Mouse (Mus musculus) CH12.LX (cell line): Measurements from ENCODE around the gene Ergic1. TPM values are rescaled to one million over a fixed set of nuclear protein-coding genes. Genes with fewer than 3 reads are reported as not detected.

Experiments
- DNase-seq: peaks from one replicate; pipeline ENCODE4 v3.0.0-alpha.2; 2013; ENCODE audit errors: extremely low read depth
- H3K27ac ChIP-seq: 2 replicates; pipeline ENCODE4 v1.5.1; 2012; ENCODE audit warnings: low read depth, mild to moderate bottlenecking, control low read depth, moderate library complexity; ENCODE audit not compliant: insufficient read depth
- H3K27me3 ChIP-seq: replicated peaks from 2 replicates; pipeline ENCODE3; 2012; ENCODE audit warnings: inconsistent platforms
- H3K36me3 ChIP-seq, 2 experiments: replicated peaks in 1 of 2; 2 replicates each; pipeline versions ENCODE3 to v1.6.1; 2012; ENCODE audit warnings: inconsistent platforms in 1 of 2, low read length in 1 of 2, mild to moderate bottlenecking in 1 of 2, mixed read lengths in 1 of 2, moderate library complexity in 1 of 2; ENCODE audit not compliant: control insufficient read depth in 1 of 2, insufficient read depth in 1 of 2
- H3K4me1 ChIP-seq, 2 experiments: 2 replicates each; pipeline ENCODE4 v1.6.1; 2012; ENCODE audit warnings: inconsistent platforms in 1 of 2, moderate library complexity in 1 of 2; ENCODE audit not compliant: insufficient read depth in 2 of 2, control insufficient read depth in 1 of 2
- H3K4me2 ChIP-seq: 2 replicates; pipeline ENCODE4 v1.6.1; 2012; ENCODE audit warnings: low read depth, mild to moderate bottlenecking, control low read depth; ENCODE audit not compliant: poor library complexity, insufficient read depth, severe bottlenecking
- H3K4me3 ChIP-seq, 3 experiments: fragments of 150-350 bp in 1 of 3; sonication (generic) in 1 of 3; replicated peaks in 1 of 3; 2 replicates each; pipeline versions ENCODE3 to v1.5.1; 2011 to 2012; ENCODE audit warnings: low read depth in 2 of 3, low read length in 2 of 3, mild to moderate bottlenecking in 2 of 3, moderate library complexity in 2 of 3, control low read depth in 1 of 3, improper control_type of control experiment in 1 of 3, inconsistent platforms in 1 of 3, mixed read lengths in 1 of 3; ENCODE audit not compliant: poor library complexity in 1 of 3
- H3K79me2 ChIP-seq: replicated peaks from 2 replicates; pipeline ENCODE4 v1.6.1; 2012; ENCODE audit warnings: mild to moderate bottlenecking, moderate library complexity; ENCODE audit not compliant: control insufficient read depth, poor library complexity, insufficient read depth, severe bottlenecking; ENCODE audit errors: extremely low read depth
- H3K9ac ChIP-seq: 2 replicates; pipeline ENCODE4 v1.6.1; 2012; ENCODE audit warnings: low read depth, mild to moderate bottlenecking, control low read depth, moderate library complexity; ENCODE audit not compliant: insufficient read depth
- H3K9me3 ChIP-seq: replicated peaks from 2 replicates; pipeline ENCODE3; 2012; ENCODE audit warnings: low read length, inconsistent platforms, mixed read lengths
- CHD1 ChIP-seq: IDR thresholded peaks from 2 replicates; pipeline ENCODE4 v1.6.1; 2012; ENCODE audit warnings: low read depth, low read length, improper control_type of control experiment, inconsistent platforms
- CTCF ChIP-seq, 2 experiments: IDR thresholded peaks in 1 of 2; conservative IDR thresholded peaks in 1 of 2; 2 replicates each; pipeline ENCODE4 v1.5.1; 2011 to 2012; ENCODE audit warnings: low read depth in 2 of 2, low read length in 2 of 2, improper control_type of control experiment in 1 of 2, inconsistent platforms in 1 of 2, mild to moderate bottlenecking in 1 of 2, moderate library complexity in 1 of 2
- E2F4 ChIP-seq: IDR thresholded peaks from 2 replicates; pipeline ENCODE4 v1.6.1; 2011; ENCODE audit warnings: low read depth, low read length, improper control_type of control experiment; ENCODE audit not compliant: insufficient replicate concordance
- ELF1 ChIP-seq: IDR thresholded peaks from 2 replicates; pipeline ENCODE4 v1.6.1; 2014; ENCODE audit warnings: low read depth, mild to moderate bottlenecking, inconsistent platforms, low read length, improper control_type of control experiment
- EP300 ChIP-seq: IDR thresholded peaks from 2 replicates; pipeline ENCODE4 v1.6.1; 2011; ENCODE audit warnings: low read length, improper control_type of control experiment
- ETS1 ChIP-seq: conservative IDR thresholded peaks from 2 replicates; pipeline ENCODE4 v1.6.1; 2012; ENCODE audit warnings: low read depth, mild to moderate bottlenecking, inconsistent platforms, low read length, improper control_type of control experiment, moderate library complexity
- HCFC1 ChIP-seq: IDR thresholded peaks from 2 replicates; pipeline ENCODE4 v1.6.1; 2012; ENCODE audit warnings: low read depth, mild to moderate bottlenecking, inconsistent platforms, low read length, improper control_type of control experiment
- IRF4 ChIP-seq: IDR thresholded peaks from 2 replicates; pipeline ENCODE4 v1.6.1; 2014; ENCODE audit warnings: low read depth, mild to moderate bottlenecking, inconsistent platforms, low read length, improper control_type of control experiment
- JUND ChIP-seq: conservative IDR thresholded peaks from 2 replicates; pipeline ENCODE4 v1.6.1; 2011; ENCODE audit warnings: low read depth, low read length, improper control_type of control experiment
- KAT2A ChIP-seq: IDR thresholded peaks from 2 replicates; pipeline ENCODE4 v1.6.1; 2012; ENCODE audit warnings: low read length, improper control_type of control experiment, inconsistent platforms; ENCODE audit not compliant: insufficient replicate concordance
- MAX ChIP-seq: IDR thresholded peaks from 2 replicates; pipeline ENCODE4 v1.6.1; 2011; ENCODE audit warnings: low read length, improper control_type of control experiment
- MAZ ChIP-seq: IDR thresholded peaks from 2 replicates; pipeline ENCODE4 v1.6.1; 2012; ENCODE audit warnings: low read depth, mild to moderate bottlenecking, inconsistent platforms, low read length, improper control_type of control experiment, moderate library complexity
- NRF1 ChIP-seq: IDR thresholded peaks from 2 replicates; pipeline ENCODE4 v1.6.1; 2014; ENCODE audit warnings: low read depth, mild to moderate bottlenecking, inconsistent platforms, low read length, improper control_type of control experiment, moderate library complexity
- PAX5 ChIP-seq: IDR thresholded peaks from 2 replicates; pipeline ENCODE4 v1.6.1; 2012; ENCODE audit warnings: low read length, inconsistent platforms, mixed read lengths
- POLR2A ChIP-seq: IDR thresholded peaks from 2 replicates; pipeline ENCODE4 v1.6.1; 2011; ENCODE audit warnings: low read depth, mild to moderate bottlenecking, improper control_type of control experiment, low read length
- POLR2AphosphoS2 ChIP-seq: IDR thresholded peaks from 2 replicates; pipeline ENCODE4 v1.6.1; 2011; ENCODE audit warnings: low read depth, low read length, improper control_type of control experiment
- RCOR1 ChIP-seq: conservative IDR thresholded peaks from 2 replicates; pipeline ENCODE4 v1.6.1; 2012; ENCODE audit warnings: low read depth, mild to moderate bottlenecking, inconsistent platforms, low read length, improper control_type of control experiment
- SIN3A ChIP-seq: IDR thresholded peaks from 2 replicates; pipeline ENCODE4 v1.6.1; 2012; ENCODE audit warnings: low read length, improper control_type of control experiment, inconsistent platforms
- SMC3 ChIP-seq: IDR thresholded peaks from 2 replicates; pipeline ENCODE4 v1.6.1; 2011; ENCODE audit warnings: low read depth, low read length, improper control_type of control experiment
- USF2 ChIP-seq: conservative IDR thresholded peaks from 2 replicates; pipeline ENCODE4 v1.6.1; 2011; ENCODE audit warnings: low read depth, low read length, improper control_type of control experiment
- ZNF384 ChIP-seq: IDR thresholded peaks from 2 replicates; pipeline ENCODE4 v1.6.1; 2012; ENCODE audit warnings: low read depth, low read length, improper control_type of control experiment, inconsistent platforms
- dilution Hi-C: fragments of 300-500 bp; cut with MboI; formaldehyde crosslinking; loops from 2 replicates; pipeline ENCODE4 v1.14.3; 2020; ENCODE audit warnings: low sequenced_read_pairs; ENCODE audit not compliant: extremely low pct_unique_long_range_greater_than_20kb, extremely low pct_ligation_motif_present
- in situ Hi-C: fragments of 300-500 bp; cut with MboI; formaldehyde crosslinking; loops from 3 replicates; pipeline ENCODE4 v1.14.3; 2019; ENCODE audit warnings: low sequenced_read_pairs, low pct_ligation_motif_present, low pct_unique_long_range_greater_than_20kb, mixed read lengths
- polyA plus RNA-seq: library from polyadenylated mRNA; unstranded; fragments of >175 nt; gene quantifications from 2 replicates; pipeline ENCODE4 v1.2.1, GENCODE M21; 2012; ENCODE audit warnings: low read depth; ENCODE audit not compliant: insufficient read length
- total RNA-seq, 2 experiments: library from RNA; depleted of rRNA; stranded (reverse); fragments of 300-350 nt in 1 of 2; fragments of >200 nt in 1 of 2; gene quantifications; 2 replicates each; pipeline ENCODE4 v1.2.3; 2012 to 2014

Ergic1 gene
- total and polyA plus RNA-seq, 3 experiments: 93.5 to 142 (median 131) TPM

DNA sequence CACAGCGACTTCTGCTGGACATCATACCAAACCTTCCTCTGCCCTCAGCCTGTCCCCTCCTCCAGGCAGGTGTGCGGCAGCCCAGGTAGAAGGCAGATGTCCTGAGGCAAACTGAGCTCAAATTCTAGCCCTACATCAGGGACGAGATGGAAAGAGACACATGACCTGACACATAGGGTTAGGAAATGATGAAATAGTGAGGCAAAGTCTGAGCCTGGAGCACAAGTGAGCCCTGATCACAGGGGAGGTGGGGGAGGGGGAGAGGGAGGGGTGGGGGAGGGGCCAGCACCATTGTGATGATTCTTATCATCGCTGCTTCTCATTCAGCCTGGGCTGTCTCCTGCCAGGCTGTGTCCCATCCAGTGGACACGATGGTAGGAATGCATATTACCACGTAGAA lies 40.6 kb downstream of the Ergic1 start:
- Histone ChIP-seq H3K27me3 (no peaks in the 10 kb centered on the region), H3K9ac (no peak overlapping the region), H3K9me3 (no peaks in the 10 kb centered on the region), H3K4me1 (peaks cover 44 to 80% of the 10 kb centered on the region in 2 experiments), H3K36me3 (peaks cover 2 to 86% of the 10 kb centered on the region in 2 experiments), H3K4me2 (no peak overlapping the region), H3K4me3 (peak overlapping the region in 1 of 3 experiments; percentile 28), H3K79me2 (peaks cover 4% of the 10 kb centered on the region)
- no peak for DNase-seq
- TF ChIP-seq ZNF384 (no peak), ELF1 (no peak), IRF4 (no peak), CTCF (conservative IDR thresholded peaks at IDR 0.05 in 1 of 2, IDR thresholded peaks at IDR 0.05 in 1 of 2; ENCODE audit: low read depth in 2 of 2, low read length in 2 of 2) (no peak), E2F4 (no peak), RCOR1 (no peak), PAX5 (no peak), MAX (no peak), NRF1 (no peak), MAZ (no peak)
- TF ChIP-seq, all 38 proteins: peak for 0
- in situ Hi-C loops (no loop called here), dilution Hi-C loops (no loop called here)
- H3K27ac ChIP-seq: peak overlapping the region; percentile 70

DNA sequence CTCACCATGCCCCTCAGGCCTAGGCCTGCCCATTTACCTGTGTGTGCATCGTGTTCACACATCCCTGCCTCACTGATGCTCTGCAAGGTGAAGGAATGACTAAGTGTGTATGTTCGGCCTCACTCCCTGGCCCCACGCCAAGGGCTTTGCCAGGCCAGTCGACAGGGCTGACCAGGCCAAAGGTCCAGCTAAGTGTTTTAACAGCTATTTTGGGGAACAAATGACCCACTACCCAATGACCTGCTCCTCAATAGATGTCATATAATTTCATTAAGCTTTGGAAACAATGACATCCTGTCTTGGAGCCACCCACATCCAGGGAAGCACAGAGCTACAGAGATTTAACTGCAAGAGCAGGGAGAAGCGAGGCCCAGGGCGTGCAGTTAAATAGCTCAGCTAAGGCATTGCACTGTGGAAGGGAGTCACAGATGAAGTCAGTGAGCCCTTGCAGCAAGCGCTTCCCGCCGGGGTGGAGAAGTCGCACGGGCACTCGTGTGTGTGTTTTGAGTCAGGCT lies 41.1 kb downstream of the Ergic1 start:
- dilution Hi-C loops (no loop called here), in situ Hi-C loops (no loop called here)
- Histone ChIP-seq H3K9me3 (no peaks in the 10 kb centered on the region), H3K36me3 (peaks cover 2 to 86% of the 10 kb centered on the region in 2 experiments), H3K4me2 (no peak overlapping the region), H3K27ac (peak overlapping the region; percentile 70), H3K4me3 (peak overlapping the region in 1 of 3 experiments; percentile 28), H3K79me2 (peaks cover 4% of the 10 kb centered on the region), H3K9ac (no peak overlapping the region), H3K27me3 (no peaks in the 10 kb centered on the region), H3K4me1 (peaks cover 44 to 77% of the 10 kb centered on the region in 2 experiments)
- no peak for DNase-seq
- TF ChIP-seq POLR2A: no peak
- no peak for TF ChIP-seq IRF4
- no peak for TF ChIP-seq HCFC1
- TF ChIP-seq ETS1: no peak
- TF ChIP-seq CHD1: no peak
- TF ChIP-seq POLR2AphosphoS2: no peak
- no peak for TF ChIP-seq KAT2A
- no peak for TF ChIP-seq JUND
- no peak for TF ChIP-seq USF2
- TF ChIP-seq SIN3A: no peak
- TF ChIP-seq NRF1: no peak
- TF ChIP-seq EP300: no peak
- no peak for TF ChIP-seq PAX5
- no peak for TF ChIP-seq SMC3
